Mouse (Mus musculus): Measurements from ENCODE around the gene Swap70. TPM values are rescaled to one million over a fixed set of nuclear protein-coding genes. Genes with fewer than 3 reads are reported as not detected.
A peak's percentile ranks its signal among the peaks of the same experiment; 100 is the strongest.

The Swap70 gene
- polyA plus RNA-seq, 1 experiment from 2014 or later: 9.9 TPM

- WGBS: 84% methylated on average over 1 of the region's 1 CpGs
- Histone ChIP-seq H3K4me3 (ENCODE audit: low read depth, low read length) (no peak overlapping the region), H3K27ac (ENCODE audit: low read length) (no peak overlapping the region), H3K36me3 (ENCODE audit: control insufficient read depth, insufficient read depth, low read length) (no peaks in the 10 kb centered on the region), H3K4me2 (ENCODE audit: low read length) (no peak overlapping the region), H3K27me3 (ENCODE audit: control insufficient read depth, insufficient read depth, low read depth, low read length) (no peaks in the 10 kb centered on the region), H3K9ac (ENCODE audit: low read depth, low read length) (no peak overlapping the region), H3K4me1 (ENCODE audit: control insufficient read depth, insufficient read depth, low read length) (no peaks in the 10 kb centered on the region), H3K9me3 (replicated peaks; ENCODE audit: control insufficient read depth, low read length, poor library complexity, severe bottlenecking) (no peaks in the 10 kb centered on the region)
- no peak for ATAC-seq
Observed at GRCm38 (mm10) chr7:110262661-110263060, 41.1 kb downstream of the Swap70 start.

DNA sequence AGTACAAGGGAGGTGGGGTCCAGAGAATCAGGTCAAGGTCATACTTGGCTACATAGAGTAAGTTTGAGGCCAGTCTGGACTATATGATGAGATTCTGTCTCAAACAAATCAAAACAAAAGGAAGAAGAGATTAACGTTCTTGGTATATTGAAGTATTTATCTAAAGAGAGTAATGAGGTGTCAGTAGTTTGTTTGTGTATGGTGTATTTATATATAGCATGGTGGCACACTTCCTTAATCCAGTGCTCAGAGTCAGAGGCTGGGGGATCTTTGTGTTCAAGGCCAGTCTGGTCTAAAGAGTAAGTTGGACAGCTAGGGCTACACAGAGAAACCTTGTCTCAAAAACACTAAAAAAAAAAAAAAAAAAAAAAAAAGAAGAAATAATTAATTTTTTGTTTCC lies 42.0 kb downstream of the Swap70 start:
- H3K9ac ChIP-seq (ENCODE audit: low read depth, low read length): no peak overlapping the region
- no peaks in the 10 kb centered on the region for H3K27me3 ChIP-seq (ENCODE audit: control insufficient read depth, insufficient read depth, low read depth, low read length)
- 88% methylated on average over 1 of the region's 1 CpGs for WGBS
- no peak overlapping the region for H3K4me2 ChIP-seq (ENCODE audit: low read length)
- no peaks in the 10 kb centered on the region for H3K9me3 ChIP-seq (replicated peaks; ENCODE audit: control insufficient read depth, low read length, poor library complexity, severe bottlenecking)
- H3K36me3 ChIP-seq (ENCODE audit: control insufficient read depth, insufficient read depth, low read length): no peaks in the 10 kb centered on the region
- no peak overlapping the region for H3K27ac ChIP-seq (ENCODE audit: low read length)
- ATAC-seq: no peak
- H3K4me1 ChIP-seq (ENCODE audit: control insufficient read depth, insufficient read depth, low read length): no peaks in the 10 kb centered on the region
- H3K4me3 ChIP-seq (ENCODE audit: low read depth, low read length): no peak overlapping the region

GRCm38 (mm10) chr7:110265796-110266195 lies 44.3 kb downstream of the Swap70 start:
- Histone ChIP-seq H3K4me1 (ENCODE audit: control insufficient read depth, insufficient read depth, low read length) (no peaks in the 10 kb centered on the region), H3K9me3 (replicated peaks; ENCODE audit: control insufficient read depth, low read length, poor library complexity, severe bottlenecking) (no peaks in the 10 kb centered on the region), H3K4me3 (ENCODE audit: low read depth, low read length) (no peak overlapping the region), H3K9ac (ENCODE audit: low read depth, low read length) (no peak overlapping the region), H3K4me2 (ENCODE audit: low read length) (no peak overlapping the region), H3K36me3 (ENCODE audit: control insufficient read depth, insufficient read depth, low read length) (no peaks in the 10 kb centered on the region), H3K27ac (ENCODE audit: low read length) (no peak overlapping the region), H3K27me3 (ENCODE audit: control insufficient read depth, insufficient read depth, low read depth, low read length) (no peaks in the 10 kb centered on the region)
- WGBS: 39% methylated on average over 7 of the region's 7 CpGs
- ATAC-seq: no peak

- no peak overlapping the region for H3K4me3 ChIP-seq (ENCODE audit: low read depth, low read length)
- no peak overlapping the region for H3K27ac ChIP-seq (ENCODE audit: low read length)
- H3K9me3 ChIP-seq (replicated peaks; ENCODE audit: control insufficient read depth, low read length, poor library complexity, severe bottlenecking): no peaks in the 10 kb centered on the region
- no peak for ATAC-seq
- H3K4me1 ChIP-seq (ENCODE audit: control insufficient read depth, insufficient read depth, low read length): no peaks in the 10 kb centered on the region
- no peaks in the 10 kb centered on the region for H3K27me3 ChIP-seq (ENCODE audit: control insufficient read depth, insufficient read depth, low read depth, low read length)
- H3K36me3 ChIP-seq (ENCODE audit: control insufficient read depth, insufficient read depth, low read length): no peaks in the 10 kb centered on the region
- no peak overlapping the region for H3K4me2 ChIP-seq (ENCODE audit: low read length)
- H3K9ac ChIP-seq (ENCODE audit: low read depth, low read length): no peak overlapping the region
Observed at GRCm38 (mm10) chr7:110267014-110267413, 45.5 kb downstream of the Swap70 start.

DNA sequence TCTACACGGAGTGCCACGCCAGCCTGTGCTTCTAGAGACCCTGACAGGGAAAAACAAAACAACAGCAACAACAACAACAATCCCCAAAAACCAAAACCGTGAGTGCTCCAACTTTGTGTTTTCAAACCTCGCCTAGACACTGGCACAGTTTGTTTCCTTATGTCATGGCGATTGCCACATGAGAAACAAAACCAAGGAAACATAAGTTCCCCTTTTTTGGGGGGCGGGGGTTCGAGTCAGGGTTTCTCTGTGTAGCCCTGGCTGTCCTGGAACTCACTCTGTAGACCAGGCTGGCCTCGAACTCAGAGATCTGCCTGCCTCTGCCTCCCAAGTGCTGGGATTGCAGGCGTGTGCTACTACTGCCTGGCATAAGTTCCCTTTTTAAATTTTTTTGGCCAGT lies 46.5 kb downstream of the Swap70 start:
- Histone ChIP-seq H3K9ac (ENCODE audit: low read depth, low read length) (no peak overlapping the region), H3K4me3 (ENCODE audit: low read depth, low read length) (no peak overlapping the region), H3K36me3 (ENCODE audit: control insufficient read depth, insufficient read depth, low read length) (no peaks in the 10 kb centered on the region), H3K4me2 (ENCODE audit: low read length) (no peak overlapping the region), H3K9me3 (replicated peaks; ENCODE audit: control insufficient read depth, low read length, poor library complexity, severe bottlenecking) (no peaks in the 10 kb centered on the region), H3K27ac (ENCODE audit: low read length) (no peak overlapping the region), H3K27me3 (ENCODE audit: control insufficient read depth, insufficient read depth, low read depth, low read length) (no peaks in the 10 kb centered on the region), H3K4me1 (ENCODE audit: control insufficient read depth, insufficient read depth, low read length) (no peaks in the 10 kb centered on the region)
- no peak for ATAC-seq
- WGBS: 91% methylated on average over 9 of the region's 9 CpGs

DNA sequence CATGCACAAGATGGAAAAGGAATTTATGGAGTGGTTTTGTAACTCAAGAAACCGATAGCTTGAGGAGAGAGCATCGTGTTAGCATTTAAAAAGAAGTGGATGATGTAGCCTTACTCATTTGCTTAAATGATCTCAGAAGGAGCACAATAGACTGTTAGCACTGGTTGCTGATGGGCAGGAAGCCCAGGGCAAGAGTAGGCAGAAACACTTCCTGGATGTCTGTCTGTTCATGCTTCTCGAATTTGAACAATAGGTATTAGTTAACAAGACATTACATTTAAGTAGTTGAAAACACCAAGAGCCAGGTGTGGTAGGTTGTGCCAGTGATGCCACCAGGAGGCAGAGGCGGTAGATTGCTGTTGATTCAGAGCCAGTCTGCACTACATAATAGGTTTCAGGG lies 47.0 kb downstream of the Swap70 start:
- ATAC-seq: no peak
- H3K9ac ChIP-seq (ENCODE audit: low read depth, low read length): no peak overlapping the region
- no peak overlapping the region for H3K4me2 ChIP-seq (ENCODE audit: low read length)
- WGBS: 79% methylated on average over 4 of the region's 4 CpGs
- H3K27me3 ChIP-seq (ENCODE audit: control insufficient read depth, insufficient read depth, low read depth, low read length): no peaks in the 10 kb centered on the region
- H3K36me3 ChIP-seq (ENCODE audit: control insufficient read depth, insufficient read depth, low read length): no peaks in the 10 kb centered on the region
- no peak overlapping the region for H3K27ac ChIP-seq (ENCODE audit: low read length)
- H3K9me3 ChIP-seq (replicated peaks; ENCODE audit: control insufficient read depth, low read length, poor library complexity, severe bottlenecking): no peaks in the 10 kb centered on the region
- no peak overlapping the region for H3K4me3 ChIP-seq (ENCODE audit: low read depth, low read length)
- no peaks in the 10 kb centered on the region for H3K4me1 ChIP-seq (ENCODE audit: control insufficient read depth, insufficient read depth, low read length)

GRCm38 (mm10) chr7:110269777-110270176 lies 48.3 kb downstream of the Swap70 start:
- no peak for ATAC-seq
- WGBS: 90% methylated on average over 14 of the region's 14 CpGs
- H3K4me1 ChIP-seq (ENCODE audit: control insufficient read depth, insufficient read depth, low read length): no peaks in the 10 kb centered on the region
- no peak overlapping the region for H3K27ac ChIP-seq (ENCODE audit: low read length)
- H3K9me3 ChIP-seq (replicated peaks; ENCODE audit: control insufficient read depth, low read length, poor library complexity, severe bottlenecking): no peaks in the 10 kb centered on the region
- H3K4me3 ChIP-seq (ENCODE audit: low read depth, low read length): no peak overlapping the region
- no peaks in the 10 kb centered on the region for H3K36me3 ChIP-seq (ENCODE audit: control insufficient read depth, insufficient read depth, low read length)
- no peaks in the 10 kb centered on the region for H3K27me3 ChIP-seq (ENCODE audit: control insufficient read depth, insufficient read depth, low read depth, low read length)
- H3K4me2 ChIP-seq (ENCODE audit: low read length): no peak overlapping the region
- H3K9ac ChIP-seq (ENCODE audit: low read depth, low read length): no peak overlapping the region

GRCm38 (mm10) chr7:110270455-110270854 lies 48.9 kb downstream of the Swap70 start:
- no peaks in the 10 kb centered on the region for H3K36me3 ChIP-seq (ENCODE audit: control insufficient read depth, insufficient read depth, low read length)
- WGBS: 92% methylated on average over 7 of the region's 7 CpGs

GRCm38 (mm10) chr7:110271814-110272213 lies 50.3 kb downstream of the Swap70 start:
- Histone ChIP-seq H3K9me3 (replicated peaks; ENCODE audit: control insufficient read depth, low read length, poor library complexity, severe bottlenecking) (no peaks in the 10 kb centered on the region), H3K4me2 (ENCODE audit: low read length) (no peak overlapping the region), H3K9ac (ENCODE audit: low read depth, low read length) (no peak overlapping the region), H3K36me3 (ENCODE audit: control insufficient read depth, insufficient read depth, low read length) (no peaks in the 10 kb centered on the region), H3K27ac (ENCODE audit: low read length) (0 out of 2 replicates have a peak overlapping the region, but pooled peaks have one; percentile 2), H3K27me3 (ENCODE audit: control insufficient read depth, insufficient read depth, low read depth, low read length) (no peaks in the 10 kb centered on the region), H3K4me3 (ENCODE audit: low read depth, low read length) (no peak overlapping the region), H3K4me1 (ENCODE audit: control insufficient read depth, insufficient read depth, low read length) (no peaks in the 10 kb centered on the region)
- WGBS: 76% methylated on average over 9 of the region's 9 CpGs
- ATAC-seq: no peak

More at GRCm38 (mm10) chr7:110270455-110270854, 48.9 kb downstream of the Swap70 start:
- H3K9me3 ChIP-seq (replicated peaks; ENCODE audit: control insufficient read depth, low read length, poor library complexity, severe bottlenecking): no peaks in the 10 kb centered on the region
- no peak overlapping the region for H3K9ac ChIP-seq (ENCODE audit: low read depth, low read length)
- H3K4me2 ChIP-seq (ENCODE audit: low read length): no peak overlapping the region
- ATAC-seq: no peak
- no peaks in the 10 kb centered on the region for H3K4me1 ChIP-seq (ENCODE audit: control insufficient read depth, insufficient read depth, low read length)
- no peak overlapping the region for H3K4me3 ChIP-seq (ENCODE audit: low read depth, low read length)
- H3K27me3 ChIP-seq (ENCODE audit: control insufficient read depth, insufficient read depth, low read depth, low read length): no peaks in the 10 kb centered on the region
- H3K27ac ChIP-seq (ENCODE audit: low read length): no peak overlapping the region

- Histone ChIP-seq H3K27ac (ENCODE audit: low read length) (no peak overlapping the region), H3K4me1 (ENCODE audit: control insufficient read depth, insufficient read depth, low read length) (no peaks in the 10 kb centered on the region), H3K36me3 (ENCODE audit: control insufficient read depth, insufficient read depth, low read length) (no peaks in the 10 kb centered on the region), H3K9me3 (replicated peaks; ENCODE audit: control insufficient read depth, low read length, poor library complexity, severe bottlenecking) (no peaks in the 10 kb centered on the region), H3K4me2 (ENCODE audit: low read length) (no peak overlapping the region), H3K9ac (ENCODE audit: low read depth, low read length) (no peak overlapping the region), H3K4me3 (ENCODE audit: low read depth, low read length) (no peak overlapping the region), H3K27me3 (ENCODE audit: control insufficient read depth, insufficient read depth, low read depth, low read length) (no peaks in the 10 kb centered on the region)
- whole genome bisulfite sequencing: 85% methylated on average over 4 of the region's 4 CpGs
- no peak for ATAC-seq
Observed at GRCm38 (mm10) chr7:110272434-110272833, 50.9 kb downstream of the Swap70 start.

All from midbrain, embryonic 16.5 days (tissue).